Mouse (Mus musculus) naive thymus-derived CD4-positive, alpha-beta T cell, adult 2 months (primary cell): ENCODE measurements at regions not wholly inside any gene's neighbourhood (a gene's known extent, or its start where the extent isn't known, plus 50 kb on each side); places are given as distances from the start of the nearest gene placed in this dataset.
"Not testable (repeated sequence)": the region's sequence is repeated elsewhere in the genome, so short reads cannot be mapped to it uniquely, and the experiment has no call there.

ENCODE experiments used
- DNase-seq: peaks from one replicate; pipeline ENCODE4 v3.0.0-alpha.2; 2011; ENCODE audit warnings: low read depth

DNA sequence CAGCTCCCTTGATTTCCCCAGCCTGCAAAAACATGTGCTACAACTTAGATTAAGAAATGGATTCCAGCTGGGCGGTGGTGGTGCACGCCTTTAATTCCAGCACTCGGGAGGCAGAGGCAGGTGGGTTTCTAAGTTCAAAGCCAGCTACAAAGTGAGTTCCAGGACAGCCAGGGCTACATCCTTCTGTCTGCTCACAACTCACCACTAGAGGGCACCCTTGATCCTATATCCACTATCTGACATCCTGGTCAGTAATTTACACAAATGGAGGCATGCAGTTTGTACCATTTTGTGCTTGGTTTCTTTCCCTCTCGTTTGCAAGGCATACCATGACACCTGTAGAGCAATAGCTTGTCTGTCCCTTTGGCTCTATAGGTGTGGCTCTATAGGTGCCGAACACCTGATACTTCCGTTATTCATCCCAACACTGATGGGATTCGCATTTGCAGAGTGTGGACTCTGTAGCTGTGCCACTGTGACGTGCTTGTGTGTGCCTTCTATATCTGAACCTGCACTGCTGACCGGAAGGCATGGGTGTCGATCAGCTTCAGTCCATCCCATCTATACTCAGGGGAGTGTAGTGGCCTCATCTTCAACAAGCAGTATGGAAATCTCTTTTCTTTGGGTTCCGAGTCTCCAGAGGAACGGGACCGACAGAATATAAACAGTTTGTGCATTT is 108.4 kb upstream of the Spata13 start:
- peak; percentile 88 for DNase-seq

- DNase-seq: no peak
These were observed 107.8 kb upstream of the Spata13 start for GRCm38 (mm10) chr14:60525979-60526378.

GRCm38 (mm10) chr14:60526832-60527231 is 107.0 kb upstream of the Spata13 start:
- DNase-seq: no peak

DNA sequence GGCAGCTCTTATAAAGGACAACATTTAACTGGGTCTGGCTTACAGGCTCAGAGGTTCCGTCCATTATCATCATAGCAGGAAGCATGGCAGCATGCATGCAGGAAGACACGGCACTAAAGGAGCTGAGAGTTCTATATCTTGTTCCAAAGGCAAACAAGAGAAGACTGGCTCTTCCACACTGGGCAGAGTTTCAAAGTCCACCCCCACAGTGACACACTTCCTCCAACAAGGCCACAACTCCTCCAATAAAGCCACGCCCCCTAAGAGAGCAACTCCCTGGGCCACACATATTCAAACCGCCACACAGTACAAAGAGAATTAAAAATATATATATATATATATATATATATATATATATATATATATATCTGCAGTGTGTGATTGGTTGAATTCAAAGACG is 105.8 kb upstream of the Spata13 start:
- no peak for DNase-seq

DNA sequence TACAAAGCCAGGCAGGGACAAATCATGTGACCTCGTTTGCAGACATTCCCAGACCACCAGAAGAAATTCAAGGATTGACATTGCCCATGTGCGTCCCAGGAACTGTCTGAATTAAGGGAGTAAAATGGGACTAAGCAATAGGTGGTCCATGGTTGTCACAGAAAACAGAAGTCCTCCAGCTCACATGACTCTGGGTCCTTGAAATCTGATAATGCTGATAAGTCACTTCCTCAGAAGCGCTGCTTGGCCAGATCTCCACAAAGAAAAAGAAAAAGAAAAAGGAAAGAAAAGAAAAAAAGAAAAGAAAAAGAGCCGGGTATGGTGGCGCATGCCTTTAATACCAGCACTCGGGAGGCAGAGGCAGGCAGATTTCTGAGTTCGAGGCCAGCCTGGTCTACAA is 105.3 kb upstream of the Spata13 start:
- DNase-seq: no peak

GRCm38 (mm10) chr14:60529022-60529421 is 104.8 kb upstream of the Spata13 start:
- no peak for DNase-seq

GRCm38 (mm10) chr14:60529646-60530347 is 104.0 kb upstream of the Spata13 start:
- DNase-seq: no peak

DNA sequence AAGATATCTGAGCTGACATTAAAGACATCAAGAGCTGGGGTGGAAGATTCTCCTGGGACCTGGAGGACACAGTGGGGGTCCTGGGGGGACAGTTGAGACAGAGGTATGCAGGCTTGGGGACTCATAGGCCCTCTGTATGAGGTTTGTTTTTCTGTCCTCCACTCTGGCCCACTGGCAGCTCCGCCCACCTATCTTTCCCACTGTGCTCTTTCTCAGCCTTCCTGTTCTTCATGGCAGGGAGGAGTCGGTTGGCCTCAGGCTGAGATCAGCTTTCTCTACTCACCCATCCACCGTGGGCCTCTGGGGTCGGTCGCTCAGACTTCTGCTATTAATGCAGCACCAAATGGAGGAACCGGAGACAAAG is 103.5 kb upstream of the Spata13 start:
- DNase-seq: no peak

DNA sequence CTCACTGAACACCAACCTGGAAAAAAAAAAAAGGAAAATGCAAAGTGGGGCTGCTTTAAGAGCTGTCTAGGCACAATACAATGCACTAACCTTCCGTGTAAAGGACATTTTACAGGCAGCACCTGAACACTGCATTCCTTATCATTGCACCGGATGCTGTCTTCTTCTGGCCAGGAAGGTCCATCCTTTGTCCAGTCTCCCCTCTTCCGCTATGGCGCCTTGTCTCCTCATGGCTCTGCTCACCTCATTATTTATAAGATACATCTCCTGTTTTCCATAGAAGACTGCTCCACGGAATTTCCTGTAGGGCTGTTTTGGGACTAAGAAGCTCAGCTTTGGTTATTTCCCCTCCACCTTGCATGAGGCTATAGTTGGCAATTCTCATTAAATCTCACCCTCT is 102.8 kb upstream of the Spata13 start:
- DNase-seq: no peak

- peak; percentile 8 for DNase-seq
These were observed 102.0 kb upstream of the Spata13 start for GRCm38 (mm10) chr14:60531766-60532165.

DNA sequence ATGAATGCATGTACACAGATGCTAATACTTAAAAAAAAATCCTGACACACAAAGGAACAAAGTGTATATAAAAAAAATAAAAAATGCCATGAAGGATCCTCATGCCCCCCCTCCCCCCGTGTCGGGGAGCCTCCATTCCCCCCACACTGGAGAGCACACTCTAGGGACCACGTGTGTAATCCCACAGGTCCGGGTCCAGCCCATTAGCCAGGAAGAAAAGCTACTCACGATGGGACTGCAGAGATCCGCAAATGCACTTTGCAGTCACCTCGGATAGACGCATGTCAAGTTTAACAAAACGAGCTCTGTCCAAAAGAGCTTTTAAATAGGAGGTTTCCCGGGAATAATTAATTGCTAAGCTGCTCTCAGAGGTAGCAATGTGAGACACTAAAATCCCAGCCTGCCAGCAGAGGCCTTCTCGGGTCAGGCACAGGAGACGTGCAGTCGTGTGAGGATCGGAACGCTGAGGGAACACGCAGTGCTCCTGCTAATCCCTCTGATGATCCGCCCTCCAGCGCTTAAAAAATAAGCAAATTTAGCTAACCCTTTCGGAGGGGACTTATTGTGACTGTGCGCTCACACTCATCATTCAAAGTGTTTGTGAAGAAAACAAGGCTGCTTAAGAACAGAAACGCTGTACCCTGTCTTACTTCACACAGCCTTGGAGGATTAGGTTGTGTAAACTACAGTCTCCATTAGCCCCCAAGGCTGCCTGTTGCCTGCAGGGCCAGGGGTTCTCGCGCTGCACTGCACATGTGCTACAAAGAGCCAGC is 100.2 kb upstream of the Spata13 start:
- no peak for DNase-seq

GRCm38 (mm10) chr14:60539040-60539439 is 94.8 kb upstream of the Spata13 start:
- no peak for DNase-seq

DNA sequence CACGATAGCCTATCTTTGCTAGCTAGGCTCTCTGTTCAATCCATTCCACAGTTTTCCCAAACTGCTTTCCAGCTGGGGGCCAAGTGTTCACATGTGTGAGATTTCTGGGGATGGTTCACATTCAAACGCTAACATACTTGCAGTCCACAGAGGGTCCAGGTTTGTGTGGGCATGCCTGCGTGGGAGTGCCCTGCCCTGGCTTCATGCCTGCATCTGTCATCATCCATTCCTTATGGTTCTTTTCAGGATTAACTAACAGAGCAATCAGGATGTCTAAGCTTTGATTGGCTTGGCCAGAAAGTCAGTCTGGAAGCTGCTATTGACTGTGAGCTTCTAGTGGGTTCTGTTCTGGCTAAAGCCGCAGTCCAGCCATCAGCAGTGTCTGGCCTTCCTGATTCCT is 93.7 kb upstream of the Spata13 start:
- DNase-seq: no peak

GRCm38 (mm10) chr14:60541596-60541995 is 92.2 kb upstream of the Spata13 start:
- no peak for DNase-seq

DNA sequence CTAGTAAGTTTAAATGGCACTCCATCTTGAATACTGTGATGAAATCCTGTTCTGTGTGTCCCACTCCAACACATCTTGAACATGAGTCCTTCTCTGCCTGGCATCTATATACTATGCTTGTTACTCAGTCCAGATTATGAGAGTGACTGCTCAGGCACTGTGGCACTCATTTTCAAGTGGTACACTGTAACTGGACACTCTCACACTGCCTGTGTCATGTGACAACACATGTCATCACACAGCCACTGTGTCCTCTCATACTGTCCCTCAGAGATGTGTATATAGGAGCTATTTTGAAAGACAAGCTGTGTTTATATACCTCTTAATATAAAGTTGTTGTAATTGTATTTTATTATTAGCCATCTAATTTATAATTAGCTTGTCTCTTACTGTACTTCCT is 89.0 kb upstream of the Spata13 start:
- no peak for DNase-seq

- no peak for DNase-seq
These were observed 79.5 kb upstream of the Spata13 start for GRCm38 (mm10) chr14:60554222-60554740.

DNA sequence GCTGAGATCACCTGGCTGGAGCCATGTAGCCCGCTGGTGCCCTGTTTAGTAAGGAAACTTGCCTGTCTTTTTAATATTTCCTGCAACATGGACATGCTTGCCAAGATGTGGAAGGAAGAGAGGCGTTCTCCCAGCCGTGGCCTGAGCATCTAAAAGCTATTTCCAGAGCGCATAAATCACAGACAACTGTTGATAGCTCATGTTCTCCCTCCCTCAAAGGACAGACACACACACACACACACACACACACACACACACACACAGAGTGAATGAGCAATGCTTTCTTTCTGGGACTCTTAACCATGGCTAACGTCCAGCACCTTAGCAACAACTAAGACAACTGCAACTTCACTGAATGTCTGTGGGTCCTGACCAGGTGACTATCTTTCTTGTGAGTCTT is 77.3 kb upstream of the Spata13 start:
- DNase-seq: no peak

- no peak for DNase-seq
These were observed 76.8 kb upstream of the Spata13 start for GRCm38 (mm10) chr14:60557020-60557419.

DNA sequence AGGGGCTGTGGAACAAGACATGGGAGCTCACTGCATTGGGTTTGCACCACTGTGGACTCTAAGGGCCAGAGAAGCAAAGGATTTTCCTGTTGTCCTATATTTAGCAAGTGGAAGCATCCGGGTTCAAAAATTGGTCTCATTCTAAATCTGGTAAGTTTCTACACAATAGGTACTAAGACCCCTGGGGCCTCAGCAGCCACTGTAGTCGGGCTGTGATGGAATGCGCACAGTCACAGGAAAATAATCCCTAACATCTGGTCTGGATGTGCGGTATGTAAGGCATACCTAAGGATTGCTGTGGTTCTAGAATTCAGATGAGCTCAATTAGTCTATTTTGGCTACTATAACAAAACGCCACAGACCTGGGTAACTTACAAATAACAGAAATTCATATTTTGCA is 74.4 kb upstream of the Spata13 start:
- DNase-seq: no peak

DNA sequence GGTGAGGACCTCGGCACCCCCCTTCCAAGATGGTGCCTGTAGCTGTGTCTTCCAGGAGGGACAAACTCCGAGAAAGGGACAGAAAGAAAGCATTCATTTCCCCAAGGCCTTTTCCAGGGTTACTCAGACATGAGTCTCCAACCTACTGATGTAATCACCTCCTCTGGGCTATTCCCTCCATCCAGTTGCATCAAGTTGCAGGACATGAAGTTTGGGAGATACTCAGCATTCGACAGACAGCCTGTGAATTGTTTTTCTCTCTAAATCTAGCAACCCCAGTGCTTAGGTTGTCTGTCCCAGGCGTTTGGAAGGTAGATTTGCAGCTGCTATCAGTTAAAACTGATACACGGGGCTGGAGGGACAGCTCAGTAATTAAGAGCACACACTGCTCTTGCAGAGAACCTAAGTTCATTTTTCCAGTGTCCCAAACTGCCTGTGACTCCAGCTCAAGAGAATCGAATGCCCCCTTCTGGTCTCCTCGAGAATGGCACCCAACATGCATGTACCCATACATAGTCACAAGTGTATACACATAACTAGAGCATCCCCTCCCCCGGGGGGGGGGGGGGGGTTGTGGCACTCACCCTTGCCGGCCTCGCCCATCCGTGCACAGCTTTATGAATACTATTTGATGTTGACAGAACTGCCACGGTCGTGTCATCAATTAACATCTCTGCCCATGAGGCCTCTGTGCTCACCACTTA is 73.8 kb upstream of the Spata13 start:
- DNase-seq: peak; percentile 20

GRCm38 (mm10) chr14:60576281-60576680 is 57.5 kb upstream of the Spata13 start:
- DNase-seq: no peak

- not testable (repeated sequence) for DNase-seq
These were observed 53.7 kb upstream of the Spata13 start for GRCm38 (mm10) chr14:60580131-60580530.
